Mouse (Mus musculus): Measurements from ENCODE around the gene Mtch1. TPM values are rescaled to one million over a fixed set of nuclear protein-coding genes. Genes with fewer than 3 reads are reported as not detected.
"Not testable (repeated sequence)": the region's sequence is repeated elsewhere in the genome, so short reads cannot be mapped to it uniquely, and the experiment has no call there.

The Mtch1 gene
- total RNA-seq, 4 experiments from 2014 or later: 565 to 601 (median 593) TPM

DNA sequence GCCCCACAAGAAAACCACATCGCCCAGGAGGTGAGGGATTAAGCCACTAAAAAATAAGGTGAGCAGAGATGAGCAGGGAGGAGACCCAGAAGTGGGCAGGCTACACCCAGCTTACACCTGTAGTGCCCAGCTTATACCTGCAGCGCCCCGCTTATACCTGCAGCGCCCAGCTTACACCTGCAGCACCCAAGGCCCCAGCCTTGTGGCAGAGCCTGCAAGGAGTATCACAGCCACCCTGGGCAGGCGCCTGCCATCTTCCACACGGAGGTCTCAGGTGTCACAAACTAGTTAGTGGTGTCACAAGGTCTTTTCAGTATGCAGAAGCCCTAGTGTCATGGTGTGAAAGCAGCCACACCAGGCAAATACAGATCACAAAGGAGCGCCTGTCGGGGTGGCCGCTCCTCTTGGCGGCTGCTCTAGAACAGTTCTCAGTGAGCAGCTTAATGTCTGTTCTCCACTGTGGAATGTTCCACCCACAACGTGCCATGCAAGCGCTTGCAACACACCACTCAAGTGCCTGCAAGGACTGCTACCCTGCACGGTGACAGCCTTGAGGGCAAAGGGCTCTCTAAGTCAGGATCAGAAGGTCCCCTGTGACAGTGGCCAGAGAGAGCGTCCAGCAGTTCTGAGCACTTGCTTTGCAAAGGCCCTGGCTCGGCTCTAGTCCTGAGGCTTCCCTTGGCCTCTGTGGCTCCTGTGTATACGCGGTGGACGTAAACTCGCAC is 11.3 kb downstream of the Mtch1 start:
- no peak for DNase-seq (ENCODE audit: low spot score in 2 of 2)

GRCm38 (mm10) chr17:29332186-29332685 is 15.5 kb downstream of the Mtch1 start:
- DNase-seq (ENCODE audit: low spot score in 2 of 2): no peak

- no peak for DNase-seq (ENCODE audit: low spot score in 2 of 2)
Measured at GRCm38 (mm10) chr17:29330671-29331410, 16.9 kb downstream of the Mtch1 start.

DNA sequence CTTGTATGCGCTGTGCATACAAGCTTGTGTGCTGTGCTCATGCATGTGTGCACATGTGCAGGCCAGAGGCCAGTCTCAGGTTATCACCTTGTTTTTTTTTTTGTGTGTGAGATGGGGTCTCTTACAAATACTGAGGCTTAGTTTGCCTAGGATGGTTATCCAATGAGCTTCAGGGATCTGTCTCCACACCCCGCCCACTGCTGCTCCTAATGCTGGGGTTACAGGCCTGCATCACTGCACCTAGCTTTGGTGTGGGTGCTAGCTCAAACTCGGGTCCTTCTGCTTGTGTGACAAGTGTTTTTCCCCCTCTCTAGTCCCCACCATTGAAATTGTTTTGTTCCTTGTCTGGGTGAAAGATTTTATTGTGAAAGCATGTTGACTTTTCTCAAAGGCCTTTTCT is 17.5 kb downstream of the Mtch1 start:
- DNase-seq (ENCODE audit: low spot score in 2 of 2): no peak

DNA sequence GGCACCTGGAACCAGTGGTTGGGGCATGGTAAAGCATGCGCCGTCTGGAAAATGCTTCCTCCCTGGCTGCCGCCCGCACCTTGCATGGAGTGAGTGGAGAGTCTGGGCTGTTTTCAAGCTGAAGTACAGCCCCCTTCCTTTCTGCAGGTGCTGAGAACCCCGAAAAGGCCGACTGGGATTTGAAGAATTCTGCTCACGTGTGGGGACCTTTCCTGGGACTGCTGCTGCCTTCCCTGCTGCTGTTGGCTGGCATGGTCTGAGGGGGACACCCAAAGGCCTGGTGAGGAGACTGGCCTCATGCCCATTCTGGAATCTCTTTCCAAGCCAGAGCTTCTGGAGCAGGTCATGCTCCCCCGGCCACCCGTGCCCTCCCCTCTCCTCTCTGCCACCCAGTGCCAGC is 20.0 kb downstream of the Mtch1 start:
- no peak for DNase-seq (ENCODE audit: low spot score in 2 of 2)

- DNase-seq (ENCODE audit: low spot score in 2 of 2): no peak
Measured at GRCm38 (mm10) chr17:29326531-29327529, 20.9 kb downstream of the Mtch1 start.

DNA sequence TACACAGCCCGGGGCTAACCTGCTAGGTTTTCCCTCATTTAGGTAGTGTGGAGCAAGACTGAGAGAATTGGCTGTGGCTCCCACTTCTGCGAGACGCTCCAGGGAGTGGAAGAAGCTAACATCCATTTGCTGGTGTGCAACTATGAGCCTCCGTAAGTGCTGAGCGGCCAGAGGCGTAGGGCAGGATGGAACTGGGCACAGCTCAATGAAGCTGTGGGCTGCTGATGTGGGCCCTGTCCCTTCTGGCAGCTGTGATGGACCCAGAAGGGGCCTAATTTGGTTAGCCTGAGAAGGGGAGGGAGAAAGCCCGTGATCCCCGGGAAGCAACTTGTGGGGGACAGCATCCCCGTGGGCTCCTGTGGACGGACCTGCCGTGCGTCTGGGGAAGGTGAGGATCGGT is 21.9 kb downstream of the Mtch1 start:
- DNase-seq (ENCODE audit: low spot score in 2 of 2): no peak

- no peak for DNase-seq (ENCODE audit: low spot score in 2 of 2)
Measured at GRCm38 (mm10) chr17:29323625-29324024, 24.1 kb downstream of the Mtch1 start.

- no peak for DNase-seq (ENCODE audit: low spot score in 2 of 2)
Measured at GRCm38 (mm10) chr17:29322603-29322962, 25.2 kb downstream of the Mtch1 start.

GRCm38 (mm10) chr17:29321765-29322602 is 25.8 kb downstream of the Mtch1 start:
- DNase-seq (ENCODE audit: low spot score in 2 of 2): no peak

DNA sequence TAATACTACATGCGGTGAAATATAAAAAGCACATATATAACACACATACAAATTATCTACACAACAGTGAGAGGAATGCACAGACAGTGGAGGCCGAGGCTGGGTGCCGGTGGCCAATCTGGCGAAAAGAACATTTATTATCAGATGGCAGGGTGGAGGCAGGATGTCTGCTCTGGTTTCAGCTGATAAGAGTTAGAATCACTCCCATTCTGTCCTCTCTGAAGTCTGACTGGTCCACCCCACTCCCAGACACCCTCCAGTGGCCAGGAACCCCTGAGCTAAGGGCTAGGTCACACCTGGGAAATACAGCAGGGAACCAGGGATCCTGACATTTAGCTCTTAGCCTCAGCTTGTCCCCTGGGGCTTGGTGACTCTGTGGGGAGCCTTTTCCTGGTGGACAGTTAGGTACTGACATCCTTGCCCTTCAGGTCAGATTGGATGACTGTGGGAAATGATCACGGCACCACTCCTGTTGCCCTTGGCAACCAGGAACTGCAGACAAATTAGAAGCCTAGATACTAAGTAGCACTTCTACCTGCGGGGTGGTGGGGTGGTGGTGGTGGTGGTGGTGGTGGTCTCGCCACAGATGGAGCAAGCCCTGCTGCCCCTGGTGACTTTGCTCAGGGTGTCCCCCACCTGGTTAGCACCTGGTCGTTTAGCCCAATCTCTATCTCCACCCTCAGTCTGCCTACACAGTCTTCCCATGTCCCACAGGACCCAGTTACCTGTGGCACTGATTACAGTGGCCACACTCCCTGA is 27.7 kb downstream of the Mtch1 start:
- DNase-seq (ENCODE audit: low spot score in 2 of 2): no peak

DNA sequence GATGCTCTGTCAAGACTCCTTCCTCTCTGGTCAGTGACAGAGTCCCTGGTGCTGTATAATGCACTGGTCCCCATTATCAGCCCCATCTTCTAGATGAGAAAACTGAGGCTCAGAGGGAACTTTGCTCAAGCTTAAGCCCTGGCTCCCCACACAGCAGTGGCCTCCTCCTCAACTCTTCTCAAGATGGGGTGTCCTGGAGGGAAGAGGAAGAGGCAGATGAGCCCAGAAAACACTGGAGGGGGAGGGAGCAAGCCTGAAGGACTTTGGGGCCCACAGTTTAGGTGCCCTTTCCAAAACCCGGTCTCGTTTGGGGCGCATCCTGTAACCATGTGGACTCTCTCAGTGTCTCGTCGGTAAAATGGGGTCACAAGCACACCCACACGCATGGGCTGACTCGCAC is 28.3 kb downstream of the Mtch1 start:
- no peak for DNase-seq (ENCODE audit: low spot score in 2 of 2)

GRCm38 (mm10) chr17:29318731-29319250 is 28.9 kb downstream of the Mtch1 start:
- no peak for DNase-seq (ENCODE audit: low spot score in 2 of 2)

GRCm38 (mm10) chr17:29317380-29317779 is 30.4 kb downstream of the Mtch1 start, which contains the start of gene Pi16:
Pi16 (plus strand) TSS chr17:29317680.
- DNase-seq (ENCODE audit: low spot score in 2 of 2): not testable (repeated sequence)

GRCm38 (mm10) chr17:29316891-29317290 is 30.8 kb downstream of the Mtch1 start:
- no peak for DNase-seq (ENCODE audit: low spot score in 2 of 2)

GRCm38 (mm10) chr17:29315672-29316465 is 31.9 kb downstream of the Mtch1 start:
- no peak for DNase-seq (ENCODE audit: low spot score in 2 of 2)

DNA sequence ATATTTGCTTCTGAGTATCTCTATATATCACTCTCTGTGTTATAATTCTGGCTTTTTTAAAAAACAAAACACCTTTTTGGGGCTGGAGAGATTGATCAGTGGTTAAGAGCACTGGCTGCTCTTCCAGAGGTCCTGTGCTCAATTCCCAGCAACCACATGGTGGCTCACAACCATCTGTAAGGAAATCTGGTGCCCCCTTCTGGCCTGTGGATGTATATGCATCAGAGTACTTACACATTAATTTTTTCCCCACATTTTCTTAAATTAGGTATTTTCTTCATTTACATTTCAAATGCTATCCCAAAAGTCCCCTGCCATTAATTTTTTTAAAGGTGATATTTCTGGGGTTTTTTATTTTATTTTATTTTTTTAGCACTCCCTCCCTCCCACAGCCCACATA is 34.4 kb downstream of the Mtch1 start:
- no peak for DNase-seq (ENCODE audit: low spot score in 2 of 2)

- no peak for DNase-seq (ENCODE audit: low spot score in 2 of 2)
Measured at GRCm38 (mm10) chr17:29312082-29312481, 35.7 kb downstream of the Mtch1 start.

- no peak for DNase-seq (ENCODE audit: low spot score in 2 of 2)
Measured at GRCm38 (mm10) chr17:29311602-29312001, 36.1 kb downstream of the Mtch1 start.
